Mouse (Mus musculus) inflammation-experienced regulatory T-cells, adult 6 months (primary cell): Measurements from ENCODE around the gene Tppp2. TPM values are rescaled to one million over a fixed set of nuclear protein-coding genes. Genes with fewer than 3 reads are reported as not detected.

Experiments used
- ATAC-seq: one replicate; pipeline ENCODE4 v1.8.0; 2017
- polyA plus RNA-seq, 3 experiments: library from polyadenylated mRNA; unstranded; fragments of 100-300 nt; shearing (Covaris generic); gene quantifications; one replicate each; pipeline ENCODE4 v1.2.1; 2017

Tppp2 gene
- not detected for polyA plus RNA-seq

DNA sequence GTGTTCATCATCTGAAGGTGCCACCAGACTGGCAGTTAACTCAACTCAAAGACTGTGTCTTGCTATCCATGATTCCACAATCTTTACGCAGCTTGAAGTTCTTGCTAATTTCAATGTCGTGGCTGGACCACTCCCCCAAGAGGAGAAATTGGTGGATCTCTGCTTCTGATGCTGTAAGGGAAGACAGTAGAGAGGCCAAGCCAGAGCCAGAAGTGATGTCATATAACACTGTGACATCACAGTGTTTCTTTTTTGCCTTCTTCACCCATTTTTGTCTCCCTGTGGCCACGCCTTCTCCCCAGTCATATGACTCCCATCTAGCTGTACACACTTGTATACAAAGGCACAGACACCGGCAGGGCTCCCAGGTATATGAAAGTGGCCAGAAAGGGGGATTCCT, at the start of gene Tppp2:
Tppp2 (plus strand) TSS at position 301 of the 400 bp plus-strand sequence.
- no peak for ATAC-seq

- peak; percentile 17 for ATAC-seq
Observed at GRCm38 (mm10) chr14:51870756-51871155, 47.5 kb upstream of the Tppp2 start.

- ATAC-seq, result no peak
Observed at GRCm38 (mm10) chr14:51871741-51872140, 46.5 kb upstream of the Tppp2 start.

DNA sequence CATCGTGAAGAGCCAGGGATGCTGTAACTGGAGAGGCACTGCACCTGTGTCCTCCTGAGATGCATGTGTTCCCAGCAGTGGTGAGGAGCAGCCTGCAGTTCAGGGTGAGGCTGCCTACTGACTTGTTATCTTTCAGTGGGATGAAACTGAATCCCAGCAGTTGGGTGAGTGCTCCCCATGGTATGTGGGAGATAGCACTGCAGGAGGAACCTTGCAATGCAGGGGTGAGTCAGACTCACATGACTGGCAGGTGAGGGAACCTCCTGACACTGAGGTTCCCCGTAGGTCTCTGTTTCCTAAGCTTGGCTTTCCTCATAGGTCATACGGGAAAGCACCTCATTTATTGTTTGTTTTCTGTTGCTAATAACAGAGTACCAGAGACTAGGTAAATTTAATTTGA, 40.7 kb upstream of the Tppp2 start:
- ATAC-seq, result no peak

GRCm38 (mm10) chr14:51883527-51884030, 34.6 kb upstream of the Tppp2 start:
- peak; percentile 71 for ATAC-seq

GRCm38 (mm10) chr14:51884031-51884544, 34.1 kb upstream of the Tppp2 start:
- no peak for ATAC-seq

DNA sequence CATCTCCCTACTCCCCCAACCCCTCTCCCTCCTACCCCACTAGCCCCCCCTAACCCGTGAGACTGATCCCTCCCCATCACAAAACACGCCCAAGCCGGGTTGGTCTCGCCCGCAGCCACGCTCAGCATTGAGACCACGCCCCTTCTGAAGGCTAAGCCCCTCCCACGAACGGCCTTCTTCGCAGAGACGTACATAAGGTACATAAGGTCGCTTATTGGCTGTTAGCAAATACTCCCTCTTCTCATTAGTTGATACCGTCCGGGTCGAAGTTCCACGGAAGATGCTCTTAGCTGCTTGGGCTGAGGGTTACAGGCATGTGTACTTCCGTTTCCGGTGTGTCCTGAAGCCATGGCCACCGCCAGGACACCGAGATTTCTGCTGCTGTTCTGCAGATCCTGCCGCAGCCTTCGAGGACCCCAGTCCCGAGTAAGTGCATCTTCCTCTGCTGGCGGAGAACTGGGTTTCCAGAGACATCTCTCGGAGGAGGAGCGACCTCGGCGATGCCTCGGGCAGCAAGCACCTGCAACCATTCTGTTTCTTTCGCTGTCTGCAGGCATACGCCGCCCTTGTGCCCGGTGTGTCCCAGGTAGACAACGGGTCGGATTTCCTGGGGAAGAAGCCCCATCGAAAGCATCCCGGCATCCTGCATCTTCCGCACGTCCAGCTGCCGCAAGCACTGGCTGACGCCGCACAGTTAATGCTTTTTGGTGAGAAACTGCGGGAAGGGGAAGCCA, 33.5 kb upstream of the Tppp2 start, which contains the start of gene Mettl17:
Mettl17 (plus strand) TSS at position 245 of the 734 bp plus-strand sequence.
- ATAC-seq, result peak; percentile 93

GRCm38 (mm10) chr14:51886051-51886450, 32.2 kb upstream of the Tppp2 start:
- no peak for ATAC-seq

- ATAC-seq, result no peak
Observed at GRCm38 (mm10) chr14:51889833-51890232, 28.4 kb upstream of the Tppp2 start.

- peak; percentile 72 for ATAC-seq
Observed at GRCm38 (mm10) chr14:51892191-51892939, 25.9 kb upstream of the Tppp2 start, which contains the start of gene Slc39a2. Slc39a2 (plus strand) TSS chr14:51892889.

- peak; percentile 14 for ATAC-seq
Observed at GRCm38 (mm10) chr14:51893094-51893794, 25.0 kb upstream of the Tppp2 start.

GRCm38 (mm10) chr14:51893809-51894208, 24.4 kb upstream of the Tppp2 start:
- no peak for ATAC-seq

DNA sequence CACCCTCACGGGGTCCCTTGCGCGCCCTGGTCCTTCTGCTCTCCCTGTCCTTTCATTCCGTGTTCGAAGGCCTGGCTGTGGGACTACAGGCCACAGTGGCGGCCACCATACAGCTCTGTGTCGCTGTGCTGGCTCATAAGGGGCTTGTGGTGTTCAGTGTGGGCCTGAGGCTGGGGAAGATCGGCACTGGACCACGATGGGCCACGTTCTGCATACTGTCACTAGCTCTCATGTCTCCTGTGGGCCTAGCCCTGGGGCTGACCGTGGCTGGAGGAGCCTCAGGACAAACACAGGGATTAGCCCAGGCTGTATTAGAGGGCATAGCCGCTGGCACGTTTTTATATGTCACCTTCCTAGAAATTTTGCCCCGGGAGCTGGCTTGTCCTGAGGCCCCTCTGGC, 23.2 kb upstream of the Tppp2 start:
- ATAC-seq, result no peak

DNA sequence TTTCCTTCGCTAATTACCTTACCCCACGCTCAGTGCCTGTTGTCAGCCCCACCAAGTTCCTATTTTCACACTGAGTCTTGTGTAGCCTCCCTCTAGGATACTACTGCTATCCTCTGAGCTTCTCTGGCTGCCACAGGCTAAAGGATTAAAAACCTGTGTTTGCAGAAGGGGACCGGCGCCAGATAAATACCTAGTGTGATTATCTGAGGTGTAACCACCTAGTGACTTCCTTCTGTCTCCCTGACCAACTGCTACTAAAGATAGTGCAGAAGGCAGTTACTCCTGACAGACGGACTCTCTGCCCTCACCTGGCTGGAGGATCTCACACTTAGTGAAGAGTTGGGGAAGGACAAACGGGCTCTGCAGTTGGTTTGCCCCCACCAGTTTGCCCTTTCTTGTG, 22.2 kb upstream of the Tppp2 start:
- no peak for ATAC-seq

GRCm38 (mm10) chr14:51896539-51897170, 21.6 kb upstream of the Tppp2 start:
- ATAC-seq, result no peak

GRCm38 (mm10) chr14:51899351-51899750, 18.9 kb upstream of the Tppp2 start:
- ATAC-seq, result no peak

DNA sequence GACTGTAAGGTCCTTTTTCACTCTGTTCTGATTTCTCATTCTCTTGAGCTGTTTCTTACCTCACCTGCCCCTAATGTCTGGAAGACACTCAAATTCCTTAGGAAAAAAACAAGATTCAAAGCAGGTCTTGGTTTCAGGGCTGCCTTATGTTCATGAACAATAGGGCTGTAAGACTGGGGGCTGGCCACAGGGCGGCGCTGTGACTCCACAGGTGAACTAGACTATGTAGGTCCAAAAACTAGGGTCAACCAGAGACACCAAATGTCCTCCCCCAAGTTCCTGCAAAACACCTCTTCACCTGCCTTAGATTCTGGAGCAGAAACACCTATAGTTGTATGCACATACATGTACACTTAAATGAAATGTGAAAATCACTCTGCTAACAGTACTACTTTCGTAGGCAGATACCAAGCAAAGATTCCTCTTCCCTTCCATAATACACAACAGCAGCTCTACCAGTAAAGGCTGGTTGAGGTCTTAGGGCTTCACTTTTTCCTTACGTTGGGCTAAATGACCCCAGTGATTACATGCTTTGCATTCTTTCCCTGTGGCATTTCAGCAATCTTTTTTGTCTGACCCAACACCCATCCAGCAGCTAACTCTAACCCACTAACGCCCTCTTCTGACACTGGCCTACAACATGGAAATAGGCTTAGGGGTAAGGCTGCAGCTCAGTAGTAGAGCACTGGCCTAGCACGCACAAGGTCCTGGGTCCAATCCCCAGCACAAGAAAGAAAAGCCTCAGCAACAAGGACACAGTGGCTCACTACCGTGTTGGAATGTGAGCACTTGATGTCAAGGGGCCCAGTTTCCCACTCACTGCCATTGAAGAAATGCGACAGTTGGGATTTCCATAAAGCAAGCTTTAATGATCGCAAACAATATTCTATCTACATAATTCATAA, 15.2 kb upstream of the Tppp2 start:
- ATAC-seq, result peak; percentile 86

- no peak for ATAC-seq
Observed at GRCm38 (mm10) chr14:51903782-51904181, 14.4 kb upstream of the Tppp2 start.

DNA sequence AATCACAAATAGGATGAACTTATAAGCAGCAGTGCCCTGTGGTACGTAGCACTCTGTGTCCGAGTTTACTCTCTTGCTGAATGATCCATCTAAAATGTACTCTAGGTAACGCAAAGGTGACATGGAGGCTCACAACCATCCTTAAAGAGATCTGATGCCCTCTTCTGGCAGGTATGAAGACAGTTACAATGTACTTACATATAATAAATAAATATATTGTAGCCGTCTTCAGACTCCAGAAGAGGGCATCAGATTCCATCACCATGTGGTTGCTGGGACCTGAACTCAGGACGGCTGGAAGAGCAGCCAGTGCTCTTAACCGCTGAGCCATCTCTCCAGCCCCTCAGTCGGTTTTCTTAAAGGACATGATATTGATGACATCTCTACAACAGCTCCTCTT, 13.5 kb upstream of the Tppp2 start:
- no peak for ATAC-seq

DNA sequence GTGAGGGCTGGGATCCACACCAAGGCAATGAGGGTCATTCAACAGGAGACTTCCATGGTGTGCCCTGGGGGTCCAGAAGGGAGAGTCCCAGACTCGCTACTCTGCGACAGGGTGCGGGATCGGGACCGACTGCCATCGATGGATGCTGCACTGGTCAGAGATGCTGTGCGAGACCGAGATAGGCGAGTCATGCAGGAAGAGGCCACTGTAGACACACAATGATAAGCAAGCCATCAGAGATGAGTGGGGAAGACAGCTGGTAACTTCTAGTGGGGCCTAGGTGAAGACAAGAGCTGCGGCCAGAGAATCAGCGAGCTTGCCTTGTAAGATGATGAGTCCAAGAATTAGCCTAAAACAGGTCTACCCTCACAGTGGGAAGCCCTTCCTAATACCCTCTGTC, 12.1 kb upstream of the Tppp2 start:
- no peak for ATAC-seq

- ATAC-seq, result no peak
Observed at GRCm38 (mm10) chr14:51911301-51911700, 6.9 kb upstream of the Tppp2 start.
